Mouse (Mus musculus) colon, adult 2 months (tissue): Measurements from ENCODE around the gene Klhdc2. TPM values are rescaled to one million over a fixed set of nuclear protein-coding genes. Genes with fewer than 3 reads are reported as not detected.

ENCODE experiments used
- polyA plus RNA-seq: library from polyadenylated mRNA; depleted of rRNA; stranded (reverse); fragments of >200 nt; gene quantifications from 2 replicates; pipeline ENCODE4 v1.2.3, GENCODE M21; 2012; rRNA removed

Gene Klhdc2
- polyA plus RNA-seq, result 40.0 and 58.6 TPM in 2 replicates

GRCm38 (mm10) chr12:69296511-69297410, at the start of gene Klhdc2:
Klhdc2 (plus strand) TSS chr12:69296681.

DNA sequence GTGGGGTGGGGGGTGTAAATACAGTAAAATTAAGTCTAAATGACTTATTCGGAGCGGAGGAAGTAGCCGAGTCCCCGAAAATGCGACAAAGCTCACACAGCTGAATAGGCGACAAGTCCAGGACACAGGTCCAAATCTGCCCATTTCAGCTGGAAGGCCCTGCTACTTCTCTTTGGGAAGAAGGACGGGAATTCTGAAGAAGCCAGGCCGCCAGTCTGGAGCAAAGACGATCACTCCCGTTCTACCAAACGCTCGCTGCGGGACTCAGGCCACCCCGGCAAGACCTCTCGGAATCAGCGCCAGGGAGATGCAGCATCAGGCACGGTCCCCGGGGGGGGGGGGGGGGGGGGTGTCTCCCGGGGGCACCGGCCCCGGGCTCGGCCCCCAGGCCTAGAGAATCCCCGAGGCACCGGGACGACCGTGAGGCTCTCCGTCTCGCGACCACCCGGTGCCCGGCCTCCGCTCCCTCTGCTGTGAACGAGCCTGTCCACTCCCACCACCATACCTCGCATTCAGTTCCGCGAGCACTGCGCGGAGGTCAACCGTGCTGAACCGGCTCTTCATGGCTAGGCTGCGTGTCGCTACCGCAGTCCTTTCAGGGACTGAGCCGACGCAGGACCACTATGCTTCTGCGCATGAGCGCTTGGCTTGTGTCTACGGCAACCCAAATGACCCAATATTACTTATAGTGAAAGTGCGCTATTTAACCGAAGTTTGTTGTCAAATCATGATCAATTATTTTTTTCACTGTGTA, 60.2 kb downstream of the Klhdc2 start, which contains the start of gene Nemf:
TSS of gene Nemf (minus strand) at position 620 of the 754 bp plus-strand sequence.

Other genes starting within 250 kb of the Klhdc2 start
- gene Rps29, start 137.5 kb upstream of the Klhdc2 start, polyA plus RNA-seq, result 1,705 and 1,824 TPM in 2 replicates
- gene Lrr1, start 127.9 kb upstream of the Klhdc2 start, polyA plus RNA-seq, result 1.8 and 2.3 TPM in 2 replicates
- 109 and 123 TPM in 2 replicates for gene Rpl36al, start 112.6 kb upstream of the Klhdc2 start, polyA plus RNA-seq
- 21.6 and 21.8 TPM in 2 replicates for gene Mgat2, start 112.5 kb upstream of the Klhdc2 start, polyA plus RNA-seq
- gene Gm49383, start 99.6 kb upstream of the Klhdc2 start, polyA plus RNA-seq, result 1.8 and 2.5 TPM in 2 replicates
- gene Dnaaf2, start 98.3 kb upstream of the Klhdc2 start, polyA plus RNA-seq, result 2.0 and 2.2 TPM in 2 replicates
- not detected in 2 replicates for gene Gm49384, start 92.4 kb upstream of the Klhdc2 start, polyA plus RNA-seq
- 3.1 and 3.5 TPM in 2 replicates for gene Pole2, start 68.5 kb upstream of the Klhdc2 start, polyA plus RNA-seq
- gene Klhdc1, start 55.5 kb upstream of the Klhdc2 start, polyA plus RNA-seq, result 0.35 and 1.5 TPM in 2 replicates
- gene Nemf, start 60.5 kb downstream of the Klhdc2 start, polyA plus RNA-seq, result 2.2 and 2.3 TPM in 2 replicates
- gene Arf6, start 75.5 kb downstream of the Klhdc2 start, polyA plus RNA-seq, result 430 and 482 TPM in 2 replicates
- gene Gm9887, start 75.8 kb downstream of the Klhdc2 start, polyA plus RNA-seq, result 6.8 and 9.5 TPM in 2 replicates